Mouse (Mus musculus) brain, adult 2 months (tissue): ENCODE results near the gene Aak1.

Experiments used
- DNase-seq: peaks from one replicate; pipeline ENCODE4 v3.0.0; 2011; ENCODE audit warnings: low read depth, low spot score

Gene Aak1

GRCm38 (mm10) chr6:86886803-86887202 lies 37.5 kb downstream of the Aak1 start:
- no peak for DNase-seq

- peak; percentile 32 for DNase-seq
These were observed 48.2 kb downstream of the Aak1 start for GRCm38 (mm10) chr6:86897520-86897919.

GRCm38 (mm10) chr6:86899053-86899452 lies 49.7 kb downstream of the Aak1 start:
- peak; percentile 90 for DNase-seq

GRCm38 (mm10) chr6:86899965-86900364 lies 50.6 kb downstream of the Aak1 start:
- DNase-seq = no peak

- no peak for DNase-seq
These were observed 51.2 kb downstream of the Aak1 start for GRCm38 (mm10) chr6:86900546-86900945.

GRCm38 (mm10) chr6:86905500-86905899 lies 56.2 kb downstream of the Aak1 start:
- DNase-seq = no peak

GRCm38 (mm10) chr6:86907191-86907590 lies 57.9 kb downstream of the Aak1 start:
- no peak for DNase-seq

- no peak for DNase-seq
These were observed 59.3 kb downstream of the Aak1 start for GRCm38 (mm10) chr6:86908561-86909150.

- no peak for DNase-seq
These were observed 60.6 kb downstream of the Aak1 start for GRCm38 (mm10) chr6:86909881-86910280.

GRCm38 (mm10) chr6:86916157-86916820 lies 67.0 kb downstream of the Aak1 start:
- DNase-seq = peak; percentile 68

- DNase-seq = peak; percentile 80
These were observed 67.9 kb downstream of the Aak1 start for GRCm38 (mm10) chr6:86917231-86917630.

GRCm38 (mm10) chr6:86918058-86918835 lies 68.9 kb downstream of the Aak1 start:
- DNase-seq = peak; percentile 90

GRCm38 (mm10) chr6:86921880-86922279 lies 72.6 kb downstream of the Aak1 start:
- DNase-seq = peak; percentile 93

- DNase-seq = peak; percentile 47
These were observed 75.4 kb downstream of the Aak1 start for GRCm38 (mm10) chr6:86924746-86925145.

GRCm38 (mm10) chr6:86934541-86934940 lies 85.2 kb downstream of the Aak1 start:
- peak; percentile 72 for DNase-seq

GRCm38 (mm10) chr6:86939797-86940196 lies 90.5 kb downstream of the Aak1 start:
- DNase-seq = no peak

- no peak for DNase-seq
These were observed 91.6 kb downstream of the Aak1 start for GRCm38 (mm10) chr6:86940966-86941365.

- peak; percentile 81 for DNase-seq
These were observed 97.8 kb downstream of the Aak1 start for GRCm38 (mm10) chr6:86947100-86947499.

GRCm38 (mm10) chr6:86948746-86949145 lies 99.4 kb downstream of the Aak1 start:
- DNase-seq = no peak

- no peak for DNase-seq
These were observed 100.8 kb downstream of the Aak1 start for GRCm38 (mm10) chr6:86950141-86950540.

GRCm38 (mm10) chr6:86950733-86951255 lies 101.5 kb downstream of the Aak1 start:
- DNase-seq = no peak

- peak; percentile 90 for DNase-seq
These were observed 106.4 kb downstream of the Aak1 start for GRCm38 (mm10) chr6:86955741-86956140.
